Mouse (Mus musculus) neutrophil, adult 65 days (primary cell): Measurements from ENCODE around the gene Vmn1r48. TPM values are rescaled to one million over a fixed set of nuclear protein-coding genes. Genes with fewer than 3 reads are reported as not detected.

Experiments used
- total RNA-seq: library from RNA; stranded (reverse); gene quantifications from 2 replicates; pipeline ENCODE4 v1.2.4, GENCODE M21; 2023

Vmn1r48 gene
- total RNA-seq: not detected in 2 replicates

GRCm38 (mm10) chr6:90036741-90037140, at the start of gene Vmn1r48:
Gene Vmn1r48 (minus strand): TSS chr6:90036841.

GRCm38 (mm10) chr6:90078406-90078805, 41.8 kb upstream of the Vmn1r48 start, which contains the start of gene Vmn1r49:
Gene Vmn1r49 (minus strand): TSS chr6:90078506.

GRCm38 (mm10) chr6:90015847-90016246, 20.8 kb downstream of the Vmn1r48 start, which contains the start of gene Vmn1r47:
Gene Vmn1r47 (plus strand): TSS chr6:90016147.

Other genes starting within 250 kb of the Vmn1r48 start
- not detected in 2 replicates for gene Vmn1r42, start 160.4 kb downstream of the Vmn1r48 start, total RNA-seq
- not detected in 2 replicates for gene Vmn1r43, start 160.4 kb downstream of the Vmn1r48 start, total RNA-seq
- not detected in 2 replicates for gene Vmn1r44, start 153.2 kb downstream of the Vmn1r48 start, total RNA-seq
- not detected in 2 replicates for gene Vmn1r45, start 96.2 kb downstream of the Vmn1r48 start, total RNA-seq
- gene Vmn1r46, start 67.5 kb downstream of the Vmn1r48 start, total RNA-seq: not detected in 2 replicates
- gene Vmn1r47, start 20.7 kb downstream of the Vmn1r48 start, total RNA-seq: not detected in 2 replicates
- not detected in 2 replicates for gene Vmn1r49, start 41.7 kb upstream of the Vmn1r48 start, total RNA-seq
- gene Vmn1r50, start 64.6 kb upstream of the Vmn1r48 start, total RNA-seq: not detected in 2 replicates
- not detected in 2 replicates for gene Vmn1r51, start 85.8 kb upstream of the Vmn1r48 start, total RNA-seq
- gene Vmn1r52, start 138.0 kb upstream of the Vmn1r48 start, total RNA-seq: not detected in 2 replicates
- gene V1ra8, start 166.0 kb upstream of the Vmn1r48 start, total RNA-seq: not detected in 2 replicates
- not detected in 2 replicates for gene Vmn1r53, start 187.6 kb upstream of the Vmn1r48 start, total RNA-seq
- not detected in 2 replicates for gene Vmn1r54, start 209.5 kb upstream of the Vmn1r48 start, total RNA-seq